Mouse (Mus musculus) central nervous system, embryonic 18 days (tissue): ENCODE measurements around the gene Dcaf1. TPM values are rescaled to one million over a fixed set of nuclear protein-coding genes. Genes with fewer than 3 reads are reported as not detected.

Source experiments
- polyA plus RNA-seq: library from polyadenylated mRNA; depleted of rRNA; stranded (reverse); fragments of >200 nt; gene quantifications from 2 replicates; pipeline ENCODE4 v1.2.3, GENCODE M21; 2012; rRNA removed

Gene Dcaf1
- 27.2 and 27.9 TPM in 2 replicates for polyA plus RNA-seq

GRCm38 (mm10) chr9:106821618-106822380, at the start of gene Dcaf1:
Gene Dcaf1 (plus strand): TSS chr9:106821874.

GRCm38 (mm10) chr9:106788812-106789321, 32.8 kb upstream of the Dcaf1 start, which contains the start of gene Rad54l2:
Gene Rad54l2 (minus strand): TSS chr9:106789194.

GRCm38 (mm10) chr9:106886828-106887702, 65.4 kb downstream of the Dcaf1 start, which contains the start of gene Rbm15b:
Gene Rbm15b (minus strand): TSS chr9:106887428.

GRCm38 (mm10) chr9:106891829-106892551, 70.3 kb downstream of the Dcaf1 start, which contains the start of gene Manf:
Gene Manf (minus strand): TSS chr9:106891979.

Other genes with a start within 250 kb of the Dcaf1 start
- not detected in 2 replicates for gene Iqcf6, start 195.3 kb upstream of the Dcaf1 start, polyA plus RNA-seq
- gene Grm2, start 165.8 kb upstream of the Dcaf1 start, polyA plus RNA-seq: 19.3 and 22.2 TPM in 2 replicates
- 69.3 and 72.1 TPM in 2 replicates for gene Tex264, start 135.9 kb upstream of the Dcaf1 start, polyA plus RNA-seq
- 9.5 and 10.3 TPM in 2 replicates for gene Rad54l2, start 32.7 kb upstream of the Dcaf1 start, polyA plus RNA-seq
- gene Rbm15b, start 65.6 kb downstream of the Dcaf1 start, polyA plus RNA-seq: 27.3 and 28.8 TPM in 2 replicates
- 82.8 and 86.3 TPM in 2 replicates for gene Manf, start 70.1 kb downstream of the Dcaf1 start, polyA plus RNA-seq